Mouse (Mus musculus): ENCODE results near the gene Acvr1. TPM values are rescaled to one million over a fixed set of nuclear protein-coding genes. Genes with fewer than 3 reads are reported as not detected.
A peak's percentile ranks its signal among the peaks of the same experiment; 100 is the strongest.

Acvr1 gene
- polyA plus RNA-seq, 1 experiment from 2014 or later, result 4.6 TPM

DNA sequence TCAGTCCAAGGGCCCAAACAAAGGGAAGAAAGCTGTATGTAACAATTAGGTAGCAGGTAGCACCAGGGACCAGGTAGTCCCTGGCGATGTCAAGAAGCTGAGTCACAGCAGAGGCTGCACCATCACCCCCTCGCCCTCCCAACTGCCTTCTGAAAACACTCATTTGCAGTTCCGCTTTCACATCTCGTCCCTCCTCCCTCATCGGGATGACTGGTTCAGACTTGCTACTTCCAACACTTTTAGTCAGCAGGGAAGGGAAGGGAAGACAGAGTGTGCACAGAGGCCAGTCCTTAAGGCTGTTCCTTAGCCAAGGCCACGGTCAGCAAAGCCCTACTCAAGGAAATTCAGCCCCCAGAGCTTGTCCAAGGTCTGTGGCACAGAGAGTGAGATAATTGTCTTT is 86.2 kb downstream of the Acvr1 start:
- H3K4me1 ChIP-seq (ENCODE audit: control insufficient read depth, insufficient read depth, low read length), result peaks cover 17% of the 10 kb centered on the region
- no peak overlapping the region for H3K9ac ChIP-seq (ENCODE audit: low read depth, low read length)
- ATAC-seq, result no peak
- WGBS, result 73% methylated on average over 6 of the region's 6 CpGs
- H3K27ac ChIP-seq (ENCODE audit: low read length), result no peak overlapping the region
- H3K9me3 ChIP-seq (ENCODE audit: control insufficient read depth, low read length), result no peaks in the 10 kb centered on the region
- peaks cover 4% of the 10 kb centered on the region; the same call in 1 of the 2 replicates for H3K36me3 ChIP-seq (ENCODE audit: control insufficient read depth, insufficient read depth, low read length)
- H3K4me3 ChIP-seq (ENCODE audit: low read length), result no peak overlapping the region
- no peaks in the 10 kb centered on the region for H3K27me3 ChIP-seq (replicated peaks; ENCODE audit: control insufficient read depth, insufficient read depth, low read length)
- H3K4me2 ChIP-seq (ENCODE audit: low read depth, low read length), result no peak overlapping the region

DNA sequence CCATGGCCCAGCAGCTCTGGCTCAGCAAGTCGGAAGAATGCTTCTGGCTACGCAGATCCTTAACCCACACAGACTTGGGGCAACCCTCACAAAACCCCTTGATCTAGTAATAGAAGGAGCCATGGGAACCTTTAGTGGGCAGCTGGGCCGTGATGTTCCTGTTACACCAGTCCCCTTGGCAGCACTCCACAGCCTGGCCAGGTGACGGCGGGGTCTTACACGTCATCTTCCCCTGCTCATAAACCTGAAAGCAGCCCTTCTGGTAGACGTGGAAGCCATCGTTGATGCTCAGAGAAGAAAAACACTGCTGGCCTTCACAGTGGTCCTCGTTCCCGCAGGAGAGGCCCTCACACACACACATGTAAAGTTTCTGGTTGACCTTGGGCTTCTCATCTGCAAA is 87.4 kb downstream of the Acvr1 start:
- no peaks in the 10 kb centered on the region for H3K9me3 ChIP-seq (ENCODE audit: control insufficient read depth, low read length)
- H3K9ac ChIP-seq (ENCODE audit: low read depth, low read length), result no peak overlapping the region
- peaks cover 6% of the 10 kb centered on the region for H3K4me1 ChIP-seq (ENCODE audit: control insufficient read depth, insufficient read depth, low read length)
- peaks cover 4% of the 10 kb centered on the region; the same call in 1 of the 2 replicates for H3K36me3 ChIP-seq (ENCODE audit: control insufficient read depth, insufficient read depth, low read length)
- H3K4me2 ChIP-seq (ENCODE audit: low read depth, low read length), result no peak overlapping the region
- H3K4me3 ChIP-seq (ENCODE audit: low read length), result no peak overlapping the region
- no peak overlapping the region for H3K27ac ChIP-seq (ENCODE audit: low read length)
- ATAC-seq, result no peak
- 90% methylated on average over 10 of the region's 10 CpGs for WGBS
- no peaks in the 10 kb centered on the region for H3K27me3 ChIP-seq (replicated peaks; ENCODE audit: control insufficient read depth, insufficient read depth, low read length)

DNA sequence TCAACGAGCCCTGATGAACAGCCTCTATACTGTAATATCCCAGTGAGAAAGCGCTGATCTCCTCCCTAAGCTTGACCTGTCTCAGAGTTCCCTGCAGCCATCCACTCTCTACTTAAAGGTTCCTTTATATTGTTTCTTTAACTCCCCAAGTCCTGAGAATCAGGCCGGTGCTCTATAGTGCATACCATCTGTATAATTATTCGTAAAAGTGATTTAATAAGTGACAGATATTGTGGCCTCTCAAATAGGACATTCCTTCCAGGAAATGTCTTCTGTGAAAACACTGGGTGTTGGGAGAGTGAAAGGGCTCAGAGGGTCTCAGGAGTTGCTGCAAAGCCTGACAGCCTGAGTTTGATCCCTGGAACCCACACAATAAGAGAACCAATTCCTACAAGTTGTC is 88.8 kb downstream of the Acvr1 start:
- Histone ChIP-seq H3K9ac (ENCODE audit: low read depth, low read length) (no peak overlapping the region), H3K4me1 (ENCODE audit: control insufficient read depth, insufficient read depth, low read length) (no peaks in the 10 kb centered on the region), H3K4me3 (ENCODE audit: low read length) (no peak overlapping the region), H3K27me3 (replicated peaks; ENCODE audit: control insufficient read depth, insufficient read depth, low read length) (no peaks in the 10 kb centered on the region), H3K9me3 (ENCODE audit: control insufficient read depth, low read length) (no peaks in the 10 kb centered on the region), H3K36me3 (ENCODE audit: control insufficient read depth, insufficient read depth, low read length) (peaks cover 7% of the 10 kb centered on the region; the same call in 1 of the 2 replicates), H3K4me2 (ENCODE audit: low read depth, low read length) (no peak overlapping the region), H3K27ac (ENCODE audit: low read length) (no peak overlapping the region)
- 91% methylated on average over 4 of the region's 4 CpGs for WGBS
- ATAC-seq, result no peak

DNA sequence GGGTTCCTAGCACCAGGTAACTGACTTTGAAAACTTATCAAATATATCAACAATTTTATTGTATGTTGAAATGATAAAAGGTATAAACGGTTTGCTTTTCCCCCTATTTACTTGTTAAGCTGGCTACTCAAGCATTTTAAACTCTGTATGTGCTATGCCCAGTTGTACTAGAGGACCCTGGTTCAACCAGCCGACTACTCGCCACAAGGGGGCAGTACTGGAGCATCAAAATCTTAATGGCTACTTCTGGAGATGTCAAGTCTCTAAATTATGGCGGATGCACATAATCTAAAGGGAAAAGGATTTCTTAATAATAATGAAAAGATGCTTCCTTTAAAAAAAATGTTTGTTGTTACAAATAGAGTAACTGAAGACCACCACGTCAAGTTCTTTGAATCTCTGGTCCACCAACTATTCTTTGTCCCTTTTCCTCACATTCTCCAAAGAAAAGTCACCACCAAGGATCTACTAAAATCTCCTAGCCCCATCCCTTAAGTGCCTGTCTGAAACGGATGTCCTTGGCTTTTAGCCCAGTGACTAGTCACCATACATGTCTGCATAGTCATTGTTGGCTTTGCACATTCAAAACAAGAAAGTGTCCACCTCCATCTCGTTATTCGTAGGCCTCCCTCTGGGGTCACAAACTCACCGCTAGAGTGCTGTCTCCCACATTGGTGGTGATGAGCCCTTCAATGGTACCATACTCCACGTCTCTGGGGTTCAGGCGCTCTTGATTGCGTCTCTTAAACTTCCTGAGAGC is 89.8 kb downstream of the Acvr1 start:
- WGBS, result 63% methylated on average over 12 of the region's 12 CpGs
- Histone ChIP-seq H3K27ac (ENCODE audit: low read length) (no peak overlapping the region), H3K9ac (ENCODE audit: low read depth, low read length) (no peak overlapping the region), H3K27me3 (replicated peaks; ENCODE audit: control insufficient read depth, insufficient read depth, low read length) (no peaks in the 10 kb centered on the region), H3K36me3 (ENCODE audit: control insufficient read depth, insufficient read depth, low read length) (peaks cover 7% of the 10 kb centered on the region; the same call in 1 of the 2 replicates), H3K4me3 (ENCODE audit: low read length) (no peak overlapping the region), H3K4me1 (ENCODE audit: control insufficient read depth, insufficient read depth, low read length) (no peaks in the 10 kb centered on the region), H3K9me3 (ENCODE audit: control insufficient read depth, low read length) (no peaks in the 10 kb centered on the region), H3K4me2 (ENCODE audit: low read depth, low read length) (no peak overlapping the region)
- ATAC-seq, result peak; percentile 62; the same call in 1 of the 2 replicates

DNA sequence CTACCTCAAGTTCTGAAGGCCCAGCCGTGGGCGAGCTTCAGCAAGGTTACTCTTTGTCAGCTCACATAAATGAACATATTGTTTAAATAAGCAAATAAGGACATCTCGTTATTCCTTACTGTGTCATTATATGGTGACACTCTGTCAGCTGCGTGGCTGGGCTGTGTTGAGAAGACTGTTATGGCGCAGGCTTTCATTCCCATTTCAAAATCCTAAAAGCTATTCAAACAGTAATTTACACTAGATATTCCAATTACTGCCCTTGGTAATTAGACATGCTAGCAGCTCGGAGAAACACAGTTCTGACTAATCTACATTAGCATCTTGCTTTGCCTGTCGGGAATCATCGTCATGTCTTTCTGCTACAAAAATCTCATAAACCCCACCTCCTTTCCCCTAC is 91.4 kb downstream of the Acvr1 start:
- WGBS, result 88% methylated on average over 8 of the region's 8 CpGs
- H3K4me3 ChIP-seq (ENCODE audit: low read length), result no peak overlapping the region
- no peaks in the 10 kb centered on the region for H3K27me3 ChIP-seq (replicated peaks; ENCODE audit: control insufficient read depth, insufficient read depth, low read length)
- peaks cover 7% of the 10 kb centered on the region; the same call in 1 of the 2 replicates for H3K36me3 ChIP-seq (ENCODE audit: control insufficient read depth, insufficient read depth, low read length)
- H3K4me1 ChIP-seq (ENCODE audit: control insufficient read depth, insufficient read depth, low read length), result no peaks in the 10 kb centered on the region
- no peak overlapping the region for H3K9ac ChIP-seq (ENCODE audit: low read depth, low read length)
- no peak for ATAC-seq
- H3K27ac ChIP-seq (ENCODE audit: low read length), result no peak overlapping the region
- no peak overlapping the region for H3K4me2 ChIP-seq (ENCODE audit: low read depth, low read length)
- no peaks in the 10 kb centered on the region for H3K9me3 ChIP-seq (ENCODE audit: control insufficient read depth, low read length)

DNA sequence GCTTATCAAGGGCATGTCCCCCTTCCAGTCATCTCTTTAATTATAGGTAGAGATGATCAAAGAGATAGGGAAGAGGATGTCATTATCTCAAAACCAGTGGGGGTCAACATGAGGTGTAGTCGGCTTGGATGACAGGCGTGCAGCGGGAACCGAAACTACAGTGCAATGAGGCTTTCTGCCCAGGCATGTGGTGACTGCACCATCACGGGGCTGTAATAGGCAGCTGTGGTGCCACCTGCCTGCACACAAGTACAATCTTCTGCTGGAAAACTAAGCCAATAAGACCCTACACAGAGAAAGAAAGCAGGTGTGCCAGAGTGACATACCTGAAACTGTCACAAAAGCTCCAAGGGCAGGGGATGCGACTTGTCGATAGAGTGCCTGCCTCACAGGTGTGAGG is 96.7 kb downstream of the Acvr1 start:
- peaks cover 17% of the 10 kb centered on the region for H3K36me3 ChIP-seq (ENCODE audit: control insufficient read depth, insufficient read depth, low read length)
- WGBS, result 95% methylated on average over 7 of the region's 7 CpGs
- H3K4me1 ChIP-seq (ENCODE audit: control insufficient read depth, insufficient read depth, low read length), result no peaks in the 10 kb centered on the region
- no peak overlapping the region for H3K27ac ChIP-seq (ENCODE audit: low read length)
- no peak for ATAC-seq
- no peak overlapping the region for H3K9ac ChIP-seq (ENCODE audit: low read depth, low read length)
- H3K27me3 ChIP-seq (replicated peaks; ENCODE audit: control insufficient read depth, insufficient read depth, low read length), result no peaks in the 10 kb centered on the region
- H3K4me3 ChIP-seq (ENCODE audit: low read length), result no peak overlapping the region
- H3K9me3 ChIP-seq (ENCODE audit: control insufficient read depth, low read length), result no peaks in the 10 kb centered on the region
- no peak overlapping the region for H3K4me2 ChIP-seq (ENCODE audit: low read depth, low read length)

DNA sequence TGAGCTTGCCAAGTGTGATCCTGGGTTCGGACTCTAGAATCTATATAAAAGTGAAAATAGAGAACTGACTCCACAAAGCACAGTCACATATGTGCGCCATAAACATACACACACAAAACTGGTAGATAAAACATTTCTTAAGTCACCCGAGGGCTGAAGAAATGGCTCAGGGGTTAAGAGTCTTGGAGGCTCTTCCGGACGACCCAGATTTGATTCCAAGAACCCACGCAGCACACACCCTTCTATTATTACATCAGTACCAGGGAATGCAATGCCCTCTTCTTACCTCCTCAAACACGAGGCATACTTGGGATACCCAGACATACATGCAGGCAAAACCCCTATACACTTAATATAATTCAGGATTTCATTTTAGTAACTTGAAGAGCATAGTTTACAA is 97.1 kb downstream of the Acvr1 start, which contains the start of gene Gm17409:
Gm17409 (plus strand) TSS at position 301 of the 400 bp plus-strand sequence.
- 89% methylated on average over 7 of the region's 7 CpGs for WGBS
- no peak within 1 kb of the TSS for H3K27ac ChIP-seq (ENCODE audit: low read length)
- H3K36me3 ChIP-seq (ENCODE audit: control insufficient read depth, insufficient read depth, low read length), result peaks cover 17% of the 10 kb centered on the region

DNA sequence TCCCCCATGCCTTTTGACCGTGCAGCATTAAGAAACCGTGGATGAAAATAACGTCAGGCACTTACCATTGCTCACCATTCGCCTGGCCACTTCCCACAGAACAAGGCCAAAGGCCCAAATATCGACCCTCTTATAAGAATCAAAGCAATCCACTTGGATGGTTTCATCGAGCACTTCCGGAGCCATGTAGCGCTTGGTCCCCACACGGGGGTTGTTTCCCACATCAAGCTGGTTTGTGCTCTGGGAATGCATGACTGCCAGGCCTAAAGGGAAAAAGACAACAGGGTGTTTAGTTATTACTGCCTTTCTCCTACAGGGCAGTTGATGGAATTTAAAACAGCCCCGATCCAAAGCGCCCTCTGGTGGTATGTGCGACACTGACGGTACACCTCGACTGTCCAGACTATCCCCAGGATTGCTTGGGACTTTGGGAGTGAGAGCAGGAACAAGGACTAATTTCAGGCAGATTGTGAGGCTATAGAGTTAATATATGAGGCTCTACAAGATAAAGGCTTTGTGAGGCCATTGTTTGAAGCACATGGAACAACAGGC is 108.1 kb downstream of the Acvr1 start:
- H3K4me1 ChIP-seq (ENCODE audit: control insufficient read depth, insufficient read depth, low read length), result no peaks in the 10 kb centered on the region
- no peak overlapping the region for H3K4me3 ChIP-seq (ENCODE audit: low read length)
- H3K9ac ChIP-seq (ENCODE audit: low read depth, low read length), result no peak overlapping the region
- no peaks in the 10 kb centered on the region for H3K9me3 ChIP-seq (ENCODE audit: control insufficient read depth, low read length)
- ATAC-seq, result no peak
- no peaks in the 10 kb centered on the region for H3K27me3 ChIP-seq (replicated peaks; ENCODE audit: control insufficient read depth, insufficient read depth, low read length)
- H3K36me3 ChIP-seq (ENCODE audit: control insufficient read depth, insufficient read depth, low read length), result peaks cover 13% of the 10 kb centered on the region; the same call in 1 of the 2 replicates
- 85% methylated on average over 14 of the region's 14 CpGs for WGBS
- no peak overlapping the region for H3K27ac ChIP-seq (ENCODE audit: low read length)
- no peak overlapping the region for H3K4me2 ChIP-seq (ENCODE audit: low read depth, low read length)

More for the DNA sequence above, 97.1 kb downstream of the Acvr1 start, which contains the start of gene Gm17409:
- Histone ChIP-seq H3K4me3 (ENCODE audit: low read length) (no peak within 1 kb of the TSS), H3K4me2 (ENCODE audit: low read depth, low read length) (no peak within 1 kb of the TSS), H3K9ac (ENCODE audit: low read depth, low read length) (no peak within 1 kb of the TSS), H3K27me3 (replicated peaks; ENCODE audit: control insufficient read depth, insufficient read depth, low read length) (no peaks in the 10 kb centered on the region), H3K4me1 (ENCODE audit: control insufficient read depth, insufficient read depth, low read length) (no peaks in the 10 kb centered on the region), H3K9me3 (ENCODE audit: control insufficient read depth, low read length) (no peaks in the 10 kb centered on the region)
- ATAC-seq, result no peak

DNA sequence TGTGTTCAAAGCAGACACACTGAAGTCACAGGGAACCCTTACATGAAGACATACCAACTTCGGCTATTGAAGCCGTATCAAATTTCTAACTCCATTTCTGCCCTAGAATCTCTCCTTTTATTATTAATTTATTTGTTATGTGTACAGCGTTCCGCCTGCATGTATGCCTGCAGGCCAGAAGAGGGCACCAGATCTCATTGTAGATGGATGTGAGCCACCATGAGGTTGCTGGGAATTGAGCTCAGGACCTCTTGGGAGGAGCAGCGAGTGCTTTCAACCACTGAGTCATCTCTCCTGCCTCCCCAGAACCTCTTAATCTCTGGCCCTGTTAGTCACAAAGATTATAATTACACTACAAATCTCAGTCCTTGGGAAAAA is 109.5 kb downstream of the Acvr1 start:
- WGBS, result 96% methylated on average over 5 of the region's 5 CpGs

More for the DNA sequence above, 109.5 kb downstream of the Acvr1 start:
- Histone ChIP-seq H3K36me3 (ENCODE audit: control insufficient read depth, insufficient read depth, low read length) (peaks cover 13% of the 10 kb centered on the region; the same call in 1 of the 2 replicates), H3K4me2 (ENCODE audit: low read depth, low read length) (no peak overlapping the region), H3K27me3 (replicated peaks; ENCODE audit: control insufficient read depth, insufficient read depth, low read length) (no peaks in the 10 kb centered on the region), H3K4me1 (ENCODE audit: control insufficient read depth, insufficient read depth, low read length) (no peaks in the 10 kb centered on the region), H3K27ac (ENCODE audit: low read length) (no peak overlapping the region), H3K9ac (ENCODE audit: low read depth, low read length) (no peak overlapping the region), H3K4me3 (ENCODE audit: low read length) (no peak overlapping the region), H3K9me3 (ENCODE audit: control insufficient read depth, low read length) (no peaks in the 10 kb centered on the region)
- ATAC-seq, result no peak

Data from intestine, embryonic 16.5 days (tissue).